Mouse (Mus musculus) stomach, embryonic 14.5 days (tissue): ENCODE measurements around the gene Kcnc4. TPM values are rescaled to one million over a fixed set of nuclear protein-coding genes. Genes with fewer than 3 reads are reported as not detected.

Experiments
- ATAC-seq: fragments of 200-750 bp; cut with Nextera tagmentation; 2 replicates; pipeline ENCODE4 v1.8.0; 2017; ENCODE audit warnings: low read depth, moderate TSS enrichment; ENCODE audit not compliant: insufficient number of reproducible peaks, insufficient read depth, low FRiP score
- H3K27ac ChIP-seq: fragments of 300-500 bp; sonication (generic); 2 replicates; pipeline ENCODE4 v1.5.1; 2014; ENCODE audit warnings: mild to moderate bottlenecking, low read length, moderate library complexity, mixed read lengths
- H3K27me3 ChIP-seq: fragments of 300-500 bp; sonication (generic); 2 replicates; pipeline ENCODE4 v1.6.1; 2014; ENCODE audit warnings: low read length, control low read depth, mixed read lengths; ENCODE audit not compliant: control insufficient read depth, insufficient read depth
- H3K36me3 ChIP-seq: fragments of 300-500 bp; sonication (generic); 2 replicates; pipeline ENCODE4 v1.6.1; 2014; ENCODE audit warnings: mild to moderate bottlenecking, control low read depth, low read length, moderate library complexity, mixed read lengths; ENCODE audit not compliant: control insufficient read depth, insufficient read depth
- H3K4me1 ChIP-seq: fragments of 300-500 bp; sonication (generic); 2 replicates; pipeline ENCODE4 v1.6.1; 2014; ENCODE audit warnings: low read length, control low read depth, mixed read lengths; ENCODE audit not compliant: control insufficient read depth, insufficient read depth
- H3K4me2 ChIP-seq: fragments of 300-500 bp; sonication (generic); replicated peaks from 2 replicates; pipeline ENCODE4 v1.6.1; 2014; ENCODE audit warnings: low read depth, low read length, control low read depth
- H3K4me3 ChIP-seq: fragments of 300-500 bp; sonication (generic); 2 replicates; pipeline ENCODE4 v1.5.1; 2014; ENCODE audit warnings: low read depth, low read length, control low read depth
- H3K9ac ChIP-seq: fragments of 300-500 bp; sonication (generic); replicated peaks from 2 replicates; pipeline ENCODE4 v1.6.1; 2014; ENCODE audit warnings: low read depth, mild to moderate bottlenecking, control low read depth, low read length, moderate library complexity, mixed read lengths
- H3K9me3 ChIP-seq: fragments of 300-500 bp; sonication (generic); 2 replicates; pipeline ENCODE4 v1.6.1; 2016; ENCODE audit warnings: low read depth, low read length, control low read depth; ENCODE audit not compliant: control insufficient read depth
- whole genome bisulfite sequencing: fragments of 180-500 bp; shearing (Covaris S2); extraction: QIAGEN DNeasy Blood & Tissue Kit; methylation state at CpG from one replicate; pipeline ENCODE4 v1.1.7; 2014; 5-methylcytosine and 5-hydroxymethylcytosine counted together
- polyA plus RNA-seq: library from polyadenylated mRNA; unstranded; fragments of >200 nt; fragmentation: Nextera tagmentation; extraction: Ambion mirVana; gene quantifications from 2 replicates; pipeline ENCODE4 v1.2.1, GENCODE M21; 2014

The Kcnc4 gene
- polyA plus RNA-seq: 0.11 TPM in 1 of 2 replicates, not detected in the other

DNA sequence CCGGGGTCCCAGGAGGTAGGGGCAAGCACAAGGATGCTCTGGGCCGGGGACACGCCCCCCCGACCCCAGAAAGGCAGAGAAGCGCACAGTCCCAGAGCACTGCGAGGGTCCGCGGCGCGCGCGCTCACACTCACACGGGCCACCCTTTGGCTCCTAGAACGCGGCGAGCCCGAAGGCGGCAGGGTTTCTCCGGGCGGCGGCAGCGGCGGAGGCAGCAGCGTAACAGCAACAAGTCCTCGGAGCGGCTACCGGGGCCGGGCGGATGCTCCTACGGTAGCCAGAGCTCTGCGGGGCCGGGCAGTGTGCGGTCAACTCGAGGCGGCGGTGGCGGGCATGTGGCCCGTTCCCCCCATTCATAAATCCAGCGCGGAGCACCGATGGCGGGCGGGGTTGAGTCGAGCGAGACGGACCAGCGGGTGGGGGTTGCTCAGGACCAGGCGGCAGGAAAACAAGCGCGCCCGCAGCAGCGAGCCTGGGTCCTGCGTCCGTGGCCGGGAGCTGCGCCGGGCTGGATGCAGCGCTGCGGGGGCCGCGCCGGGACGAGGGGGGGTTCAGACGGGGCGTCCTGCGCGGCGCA, at the start of gene Kcnc4:
Gene Kcnc4 (minus strand): TSS at position 357 of the 577 bp plus-strand sequence.
- ATAC-seq: peak; percentile 46
- Histone ChIP-seq H3K4me1 (peaks cover 14% of the 10 kb centered on the region; the same call in 1 of the 2 replicates), H3K27ac (no peak within 1 kb of the TSS), H3K9me3 (no peaks in the 10 kb centered on the region), H3K27me3 (peaks cover 65% of the 10 kb centered on the region), H3K36me3 (no peaks in the 10 kb centered on the region), H3K9ac (0 out of 2 replicates have a peak within 1 kb of the TSS, but pooled peaks have one; percentile 0), H3K4me2 (peak within 1 kb of the TSS; percentile 76), H3K4me3 (peak within 1 kb of the TSS; percentile 42)
- under 1% methylated on average over 62 of the region's 68 CpGs for WGBS

DNA sequence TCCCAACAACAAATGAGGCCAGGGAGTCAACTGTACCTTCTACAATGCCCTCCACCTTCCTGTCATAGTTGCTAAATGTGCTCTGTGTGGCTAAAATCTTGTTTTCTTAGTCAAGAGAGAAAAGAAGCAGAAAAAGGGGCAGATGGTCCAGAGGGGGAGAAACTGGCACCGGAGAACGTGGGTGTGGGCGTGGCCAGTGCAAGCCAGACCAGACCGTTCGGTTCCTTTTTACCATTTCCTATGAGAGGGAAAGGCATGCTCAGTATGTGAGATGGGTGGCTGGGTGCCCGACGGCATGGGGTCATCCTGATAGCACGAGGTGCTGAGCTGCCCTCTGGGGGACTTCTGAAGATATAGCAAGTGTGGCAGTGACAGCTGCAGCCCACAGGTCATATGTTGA, 49.3 kb upstream of the Kcnc4 start:
- Histone ChIP-seq H3K27me3 (no peaks in the 10 kb centered on the region), H3K4me2 (no peak overlapping the region), H3K36me3 (no peaks in the 10 kb centered on the region), H3K9me3 (no peaks in the 10 kb centered on the region), H3K4me1 (peaks cover 3% of the 10 kb centered on the region; the same call in 1 of the 2 replicates), H3K4me3 (no peak overlapping the region), H3K9ac (no peak overlapping the region), H3K27ac (no peak overlapping the region)
- WGBS: 63% methylated on average over 8 of the region's 8 CpGs
- no peak for ATAC-seq

DNA sequence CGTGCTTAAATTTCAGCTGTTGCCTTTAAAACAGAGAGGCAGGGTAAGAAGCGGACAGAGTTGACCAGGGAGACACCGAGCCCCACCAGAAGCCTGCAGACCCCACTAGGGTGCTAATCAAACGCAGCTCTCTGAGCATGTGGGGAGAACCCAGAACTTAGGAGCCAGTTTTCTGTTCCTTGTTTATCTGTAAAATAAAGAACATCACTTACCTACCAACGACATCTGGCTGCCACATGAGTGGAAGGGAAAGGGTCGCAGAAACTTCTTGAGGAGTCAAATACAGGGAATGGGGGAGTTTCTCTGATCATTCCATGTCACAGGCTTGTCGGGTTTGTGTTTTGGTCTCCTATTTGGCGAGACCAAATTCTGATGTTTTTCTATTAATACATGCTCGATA, 48.6 kb upstream of the Kcnc4 start:
- ATAC-seq: no peak
- no peaks in the 10 kb centered on the region for H3K9me3 ChIP-seq
- no peak overlapping the region for H3K27ac ChIP-seq
- no peak overlapping the region for H3K4me2 ChIP-seq
- H3K4me1 ChIP-seq: peaks cover 3% of the 10 kb centered on the region; the same call in 1 of the 2 replicates
- H3K27me3 ChIP-seq: no peaks in the 10 kb centered on the region
- no peaks in the 10 kb centered on the region for H3K36me3 ChIP-seq
- H3K9ac ChIP-seq: no peak overlapping the region
- WGBS: 76% methylated on average over 9 of the region's 9 CpGs
- no peak overlapping the region for H3K4me3 ChIP-seq

DNA sequence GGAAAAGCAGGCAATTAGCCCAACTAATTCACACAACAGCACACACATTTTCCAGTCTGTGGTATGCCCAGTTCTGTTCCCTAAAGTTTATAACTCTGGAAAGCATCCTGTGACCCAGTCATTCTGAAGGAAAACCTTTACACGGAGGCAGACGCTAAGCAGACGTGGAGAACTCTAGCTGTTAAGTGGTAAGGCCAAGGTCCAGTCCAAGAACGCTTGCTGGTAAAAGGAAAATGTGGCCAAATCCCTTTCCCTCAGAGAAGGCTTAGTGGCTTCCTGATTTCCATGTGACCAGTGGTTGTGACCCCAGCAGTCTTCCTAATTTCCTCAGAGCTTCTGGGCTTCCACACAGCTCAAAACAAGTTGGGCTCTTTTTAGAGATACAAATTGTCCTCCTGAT, 47.2 kb upstream of the Kcnc4 start:
- Histone ChIP-seq H3K9me3 (no peaks in the 10 kb centered on the region), H3K4me1 (peaks cover 3% of the 10 kb centered on the region; the same call in 1 of the 2 replicates), H3K9ac (no peak overlapping the region), H3K36me3 (no peaks in the 10 kb centered on the region), H3K27ac (no peak overlapping the region), H3K27me3 (no peaks in the 10 kb centered on the region), H3K4me3 (no peak overlapping the region), H3K4me2 (no peak overlapping the region)
- WGBS: 66% methylated on average over 4 of the region's 4 CpGs
- no peak for ATAC-seq

DNA sequence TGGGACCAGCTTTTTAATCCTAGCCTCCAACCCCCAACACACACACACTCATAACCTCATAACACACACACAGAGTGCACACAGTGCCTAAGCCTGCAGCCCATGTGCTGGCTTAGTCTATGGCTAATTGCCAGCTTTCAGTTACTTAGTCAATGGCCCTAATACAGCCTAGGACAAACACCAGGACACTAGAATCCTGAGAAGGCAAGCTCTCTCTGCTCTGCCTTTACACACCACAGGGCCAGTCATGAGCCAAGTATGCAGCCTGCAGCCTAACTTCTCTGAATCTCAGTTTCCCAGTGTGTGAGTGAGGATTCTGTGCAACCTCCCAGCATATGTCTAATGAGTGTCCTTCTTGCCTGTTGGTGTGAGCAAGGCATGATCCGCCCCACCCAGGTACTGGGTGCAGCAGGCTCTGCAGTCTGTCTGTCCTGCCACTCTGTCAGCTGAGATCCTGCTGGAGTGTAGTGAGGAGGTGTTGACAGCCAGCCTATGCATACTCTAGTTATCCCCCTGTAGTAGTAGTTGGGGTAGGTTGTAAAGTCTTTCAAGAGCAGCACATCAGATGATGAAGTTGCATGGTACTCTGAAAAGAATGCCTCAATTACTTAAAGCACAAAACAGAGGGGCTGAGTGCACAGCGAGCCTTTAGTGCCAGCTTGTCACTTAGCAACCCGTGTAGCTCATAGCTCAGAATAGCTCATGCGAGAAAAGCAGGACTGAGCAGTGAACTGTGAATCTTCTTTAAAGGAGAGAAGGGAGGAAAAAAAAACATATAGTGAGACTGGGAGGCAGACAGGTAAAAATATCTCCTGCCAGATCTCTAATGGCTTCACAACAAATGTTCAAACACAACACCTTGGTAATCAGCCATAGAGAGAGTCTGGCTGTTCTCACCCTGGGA, 46.4 kb upstream of the Kcnc4 start:
- ATAC-seq: no peak
- H3K9me3 ChIP-seq: no peaks in the 10 kb centered on the region; the same call in 1 of the 2 replicates
- no peak overlapping the region for H3K9ac ChIP-seq
- no peaks in the 10 kb centered on the region for H3K27me3 ChIP-seq
- H3K4me3 ChIP-seq: no peak overlapping the region
- peaks cover 3% of the 10 kb centered on the region; the same call in 1 of the 2 replicates for H3K4me1 ChIP-seq
- H3K4me2 ChIP-seq: no peak overlapping the region
- H3K36me3 ChIP-seq: no peaks in the 10 kb centered on the region
- H3K27ac ChIP-seq: no peak overlapping the region
- 59% methylated on average over 4 of the region's 4 CpGs for WGBS

- ATAC-seq: no peak
- Histone ChIP-seq H3K9ac (no peak overlapping the region), H3K4me1 (peaks cover 3% of the 10 kb centered on the region; the same call in 1 of the 2 replicates), H3K9me3 (peaks cover 6% of the 10 kb centered on the region; the same call in 1 of the 2 replicates), H3K27ac (no peak overlapping the region), H3K4me3 (no peak overlapping the region), H3K27me3 (no peaks in the 10 kb centered on the region), H3K36me3 (no peaks in the 10 kb centered on the region), H3K4me2 (no peak overlapping the region)
- WGBS: 53% methylated on average over 1 of the region's 1 CpGs
Measured at GRCm38 (mm10) chr3:107504542-107504941, 45.2 kb upstream of the Kcnc4 start.

- no peaks in the 10 kb centered on the region for H3K27me3 ChIP-seq
- WGBS: 78% methylated on average over 2 of the region's 2 CpGs
- peaks cover 6% of the 10 kb centered on the region; the same call in 1 of the 2 replicates for H3K9me3 ChIP-seq
- no peak for ATAC-seq
- no peaks in the 10 kb centered on the region for H3K36me3 ChIP-seq
- H3K4me3 ChIP-seq: no peak overlapping the region
- H3K4me1 ChIP-seq: peaks cover 3% of the 10 kb centered on the region; the same call in 1 of the 2 replicates
- no peak overlapping the region for H3K27ac ChIP-seq
- no peak overlapping the region for H3K9ac ChIP-seq
- H3K4me2 ChIP-seq: no peak overlapping the region
Measured at GRCm38 (mm10) chr3:107503716-107504115, 44.4 kb upstream of the Kcnc4 start.

DNA sequence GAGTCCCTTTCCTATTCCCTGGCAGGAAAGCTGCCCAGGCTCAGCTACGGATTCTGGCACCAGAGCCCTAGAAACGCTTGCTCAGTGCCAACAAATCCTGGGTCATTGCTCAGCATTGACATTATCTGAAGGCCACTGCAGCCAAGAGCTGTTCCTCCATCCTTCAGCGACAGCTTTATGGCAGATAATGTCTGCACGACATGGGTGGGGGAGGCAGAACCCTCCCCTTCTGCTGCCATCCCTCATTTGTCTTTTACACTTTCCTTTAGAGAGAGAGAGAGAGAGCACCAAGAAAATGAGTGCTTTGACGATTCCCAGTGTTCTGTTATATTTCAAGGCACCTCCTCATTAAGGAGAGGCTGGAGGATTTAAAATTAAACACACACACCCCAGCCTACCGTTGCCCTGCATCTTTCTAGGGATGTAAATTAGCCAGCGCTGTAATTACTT, 42.4 kb upstream of the Kcnc4 start:
- no peak overlapping the region for H3K9ac ChIP-seq
- no peak for ATAC-seq

More for the DNA sequence above, 42.4 kb upstream of the Kcnc4 start:
- no peak overlapping the region for H3K4me2 ChIP-seq
- no peak overlapping the region for H3K27ac ChIP-seq
- 40% methylated on average over 7 of the region's 7 CpGs for WGBS
- peaks cover 6% of the 10 kb centered on the region; the same call in 1 of the 2 replicates for H3K9me3 ChIP-seq
- no peaks in the 10 kb centered on the region for H3K36me3 ChIP-seq
- H3K4me1 ChIP-seq: peaks cover 3% of the 10 kb centered on the region; the same call in 1 of the 2 replicates
- no peak overlapping the region for H3K4me3 ChIP-seq
- no peaks in the 10 kb centered on the region for H3K27me3 ChIP-seq
